Mouse (Mus musculus): ENCODE measurements around the gene Nceh1.

DNA sequence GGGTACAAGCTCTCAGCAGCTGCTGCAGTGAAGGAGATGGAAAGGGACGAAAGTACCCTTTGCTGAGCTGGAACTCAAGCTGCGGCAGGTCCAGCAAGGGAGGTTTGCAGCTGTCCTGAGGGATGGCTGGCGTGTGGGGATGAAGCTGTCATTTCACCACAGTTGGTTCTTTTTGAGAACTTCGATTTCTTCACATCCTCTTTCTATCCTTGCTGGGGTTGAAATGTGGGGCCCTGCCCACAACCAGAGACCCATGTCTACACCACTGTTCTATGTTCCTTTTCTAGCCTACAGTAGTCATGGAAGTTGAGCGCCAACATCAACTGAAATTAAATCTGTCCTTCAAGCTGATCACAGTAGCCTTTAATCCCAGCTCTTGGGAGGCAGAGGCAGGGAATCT, 35.8 kb downstream of the Nceh1 start:
- TF ChIP-seq USF1 (IDR thresholded peaks at IDR 0.05; ENCODE audit: low read depth, low read length) (no peak), ELF1 (IDR thresholded peaks at IDR 0.05; ENCODE audit: low read depth, low read length) (no peak), POLR2A (IDR thresholded peaks at IDR 0.05; ENCODE audit: low read depth, low read length) (no peak), PAX5 (IDR thresholded peaks at IDR 0.05; ENCODE audit: low read length) (no peak), MAZ (IDR thresholded peaks at IDR 0.05; ENCODE audit: low read depth, low read length) (no peak), CTCF (conservative IDR thresholded peaks at IDR 0.05 in 1 of 2, IDR thresholded peaks at IDR 0.05 in 1 of 2; ENCODE audit: low read depth in 2 of 2, low read length in 2 of 2) (no peak), ETS1 (conservative IDR thresholded peaks at IDR 0.05; ENCODE audit: low read depth, low read length) (no peak), POLR2AphosphoS2 (IDR thresholded peaks at IDR 0.05; ENCODE audit: low read depth, low read length) (no peak), ZNF384 (IDR thresholded peaks at IDR 0.05; ENCODE audit: low read depth, low read length) (no peak), TBP (conservative IDR thresholded peaks at IDR 0.05; ENCODE audit: low read depth, low read length) (0 out of 2 replicates have a peak, but pooled peaks have one; percentile 33)
